Mouse (Mus musculus) heart, embryonic 12.5 days (tissue): ENCODE measurements around the gene Pgm1. TPM values are rescaled to one million over a fixed set of nuclear protein-coding genes. Genes with fewer than 3 reads are reported as not detected.
A peak's percentile ranks its signal among the peaks of the same experiment; 100 is the strongest.

Source experiments
- ATAC-seq: fragments of 200-750 bp; cut with Nextera tagmentation; 2 replicates; pipeline ENCODE4 v1.8.0; 2017; ENCODE audit warnings: moderate TSS enrichment, moderate library complexity; ENCODE audit not compliant: insufficient number of reproducible peaks, low FRiP score
- H3K27ac ChIP-seq: fragments of 300-500 bp; sonication (generic); 2 replicates; pipeline ENCODE4 v1.5.1; 2016; ENCODE audit warnings: mild to moderate bottlenecking, moderate library complexity; ENCODE audit not compliant: poor library complexity, severe bottlenecking
- H3K27me3 ChIP-seq: fragments of 300-500 bp; sonication (generic); replicated peaks from 2 replicates; pipeline ENCODE4 v1.6.1; 2016; ENCODE audit warnings: mild to moderate bottlenecking, moderate library complexity
- H3K36me3 ChIP-seq: fragments of 300-500 bp; sonication (generic); 2 replicates; pipeline ENCODE4 v1.6.1; 2016; ENCODE audit warnings: mild to moderate bottlenecking, moderate library complexity
- H3K4me1 ChIP-seq: fragments of 300-500 bp; sonication (generic); replicated peaks from 2 replicates; pipeline ENCODE4 v1.6.1; 2016; ENCODE audit warnings: mild to moderate bottlenecking
- H3K4me2 ChIP-seq: fragments of 300-500 bp; sonication (generic); 2 replicates; pipeline ENCODE4 v1.6.1; 2016; ENCODE audit warnings: mild to moderate bottlenecking, moderate library complexity
- H3K4me3 ChIP-seq: fragments of 300-500 bp; sonication (generic); 2 replicates; pipeline ENCODE4 v1.5.1; 2016; ENCODE audit warnings: mild to moderate bottlenecking
- H3K9ac ChIP-seq: fragments of 300-500 bp; sonication (generic); 2 replicates; pipeline ENCODE4 v1.6.1; 2016; ENCODE audit warnings: mild to moderate bottlenecking, moderate library complexity
- H3K9me3 ChIP-seq: fragments of 300-500 bp; sonication (generic); replicated peaks from 2 replicates; pipeline ENCODE4 v1.6.1; 2016; ENCODE audit warnings: mild to moderate bottlenecking, moderate library complexity
- WGBS: fragments of 180-500 bp; shearing (Covaris S2); methylation state at CpG from one replicate; pipeline ENCODE4 v1.1.7; 2016; 5-methylcytosine and 5-hydroxymethylcytosine counted together
- polyA plus RNA-seq: library from polyadenylated mRNA; unstranded; fragments of >200 nt; fragmentation: Nextera tagmentation; extraction: Ambion mirVana; gene quantifications from 2 replicates; pipeline ENCODE4 v1.2.1, GENCODE M21; 2016

Gene Pgm1
- polyA plus RNA-seq, 1 experiment from 2014 or later, result 247 TPM

DNA sequence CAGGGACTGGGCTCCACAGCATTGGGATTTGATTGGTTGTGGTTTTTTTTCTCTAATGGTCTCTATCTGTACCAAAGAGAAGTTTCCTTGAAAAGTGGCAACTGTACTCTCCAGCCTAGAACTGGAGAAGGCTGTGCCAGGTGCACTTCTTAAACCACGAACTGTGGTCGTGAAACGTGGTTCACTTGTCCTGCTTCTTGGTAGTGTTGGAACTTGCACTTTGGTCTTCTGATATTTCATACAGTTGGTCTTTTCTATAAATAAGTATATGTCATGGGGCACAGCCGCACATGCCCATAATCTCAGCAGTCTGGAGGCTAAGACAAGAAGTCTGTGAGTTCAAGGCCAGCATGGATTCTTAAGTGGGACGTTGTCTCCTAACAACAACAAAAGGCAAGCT, 7.1 kb downstream of the Pgm1 start:
- no peak overlapping the region for H3K4me3 ChIP-seq
- peaks cover 27% of the 10 kb centered on the region for H3K36me3 ChIP-seq
- 91% methylated on average over 5 of the region's 5 CpGs for WGBS
- no peaks in the 10 kb centered on the region for H3K27me3 ChIP-seq
- no peak overlapping the region for H3K27ac ChIP-seq
- ATAC-seq, result no peak
- no peak overlapping the region for H3K9ac ChIP-seq
- H3K4me1 ChIP-seq, result peaks cover 48% of the 10 kb centered on the region
- H3K4me2 ChIP-seq, result no peak overlapping the region
- no peaks in the 10 kb centered on the region for H3K9me3 ChIP-seq

DNA sequence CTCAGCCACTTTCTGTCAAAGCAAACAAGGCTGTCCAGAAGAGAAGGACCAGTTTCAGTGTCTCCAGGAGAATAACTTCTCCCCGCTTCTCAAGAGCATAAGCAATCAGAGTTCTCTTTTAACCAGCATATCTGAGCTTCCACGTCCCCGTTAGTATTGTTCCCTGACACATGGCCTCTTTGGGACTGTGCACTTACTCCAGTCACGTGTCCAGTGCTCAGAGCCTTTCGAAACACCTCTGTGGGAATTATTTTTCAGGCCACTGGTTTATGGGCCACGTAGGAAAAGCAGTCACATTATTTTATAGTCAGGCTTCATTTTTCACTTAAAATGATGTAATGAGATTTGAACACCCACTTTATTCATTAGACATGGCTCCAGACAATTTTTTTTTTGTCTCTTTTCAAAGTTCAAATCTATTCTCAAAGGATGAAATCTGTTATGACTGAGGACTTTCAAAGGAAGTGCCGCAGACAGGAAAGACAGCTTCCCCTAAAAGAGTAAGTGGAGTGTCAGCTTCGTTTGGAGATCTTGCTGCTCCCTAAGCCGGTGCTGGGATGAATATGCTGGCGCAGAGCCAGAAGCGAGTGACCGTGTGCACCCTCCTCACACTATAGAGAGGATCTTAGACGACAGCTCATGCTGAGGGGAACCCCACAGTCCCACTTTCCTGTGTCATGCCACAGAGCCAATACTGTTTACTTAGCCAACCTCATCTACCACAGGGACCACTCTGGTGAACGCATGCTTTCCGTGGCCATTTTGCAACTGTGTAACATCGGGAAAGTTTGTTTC, 10.7 kb downstream of the Pgm1 start:
- H3K4me1 ChIP-seq, result peaks cover 50% of the 10 kb centered on the region
- H3K9me3 ChIP-seq, result no peaks in the 10 kb centered on the region
- 0 out of 2 replicates have a peak overlapping the region, but pooled peaks have one; percentile 18 for H3K27ac ChIP-seq
- H3K4me3 ChIP-seq, result no peak overlapping the region
- ATAC-seq, result no peak
- peaks cover 18% of the 10 kb centered on the region for H3K36me3 ChIP-seq
- no peak overlapping the region for H3K4me2 ChIP-seq
- 52% methylated on average over 16 of the region's 16 CpGs for WGBS
- H3K27me3 ChIP-seq, result no peaks in the 10 kb centered on the region
- 0 out of 2 replicates have a peak overlapping the region, but pooled peaks have one; percentile 3 for H3K9ac ChIP-seq

DNA sequence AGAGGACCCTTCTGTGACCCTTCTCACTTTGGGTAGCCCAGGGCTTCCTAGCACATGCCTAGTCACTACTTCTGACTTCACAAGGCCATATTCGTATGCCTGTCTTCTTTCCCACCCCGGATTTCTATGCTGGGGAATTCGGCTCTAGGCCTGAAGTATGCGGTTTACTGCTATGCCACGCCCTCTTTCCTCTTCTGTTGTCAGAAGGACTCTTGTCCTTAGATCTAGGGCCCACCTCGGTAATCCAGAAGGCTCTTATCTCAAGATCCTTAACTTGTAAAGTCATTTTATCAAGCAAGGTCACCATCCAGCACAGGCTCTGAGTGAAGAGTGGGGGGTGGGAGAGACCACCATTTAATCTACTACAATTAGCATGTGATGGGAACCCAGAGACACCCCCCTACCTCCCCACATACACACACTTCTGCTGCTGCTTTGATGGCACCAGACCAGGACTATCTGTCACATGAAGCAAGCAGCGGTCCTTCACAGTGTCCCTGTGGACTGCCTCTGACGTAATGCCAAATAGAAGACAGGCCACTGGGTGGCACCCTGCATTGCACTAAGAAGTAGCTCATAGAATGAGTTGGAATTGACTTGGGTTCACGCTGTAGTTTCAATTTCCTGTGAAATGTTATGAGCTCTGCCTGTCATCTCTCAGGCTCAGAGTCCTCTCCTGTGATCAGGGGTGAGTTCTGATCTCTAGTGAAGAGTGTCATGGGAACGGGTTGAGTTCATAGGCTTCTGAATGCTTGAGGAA, 12.6 kb downstream of the Pgm1 start:
- Histone ChIP-seq H3K4me3 (no peak overlapping the region), H3K36me3 (peaks cover 13% of the 10 kb centered on the region), H3K9me3 (no peaks in the 10 kb centered on the region), H3K4me2 (no peak overlapping the region), H3K9ac (no peak overlapping the region), H3K4me1 (peaks cover 50% of the 10 kb centered on the region), H3K27ac (no peak overlapping the region), H3K27me3 (no peaks in the 10 kb centered on the region)
- WGBS, result 54% methylated on average over 10 of the region's 10 CpGs
- ATAC-seq, result no peak

DNA sequence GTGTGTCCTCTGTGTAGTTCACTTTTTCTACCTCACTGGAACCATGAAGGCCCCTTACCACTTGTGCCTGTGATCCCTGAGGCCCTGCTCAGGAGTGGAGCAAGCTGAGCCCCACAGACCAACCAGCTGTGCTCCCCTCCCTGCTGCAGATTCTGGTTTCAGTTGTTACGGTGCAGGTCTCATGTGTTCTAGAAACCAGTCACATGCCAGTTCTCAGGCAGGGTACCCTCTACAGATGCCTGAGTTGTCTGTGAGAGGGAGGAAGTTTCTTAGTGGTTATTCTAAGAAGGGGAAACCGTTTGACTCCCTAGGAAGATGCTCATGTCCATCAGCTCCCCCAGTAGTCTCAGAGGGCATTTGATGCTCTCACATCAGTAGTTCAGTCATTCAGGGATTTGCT, 15.4 kb downstream of the Pgm1 start:
- Histone ChIP-seq H3K36me3 (peaks cover 6% of the 10 kb centered on the region), H3K4me1 (peaks cover 37% of the 10 kb centered on the region), H3K4me2 (no peak overlapping the region), H3K9me3 (no peaks in the 10 kb centered on the region), H3K9ac (no peak overlapping the region), H3K27ac (no peak overlapping the region), H3K4me3 (no peak overlapping the region), H3K27me3 (no peaks in the 10 kb centered on the region)
- 73% methylated on average over 2 of the region's 2 CpGs for WGBS
- ATAC-seq, result no peak

DNA sequence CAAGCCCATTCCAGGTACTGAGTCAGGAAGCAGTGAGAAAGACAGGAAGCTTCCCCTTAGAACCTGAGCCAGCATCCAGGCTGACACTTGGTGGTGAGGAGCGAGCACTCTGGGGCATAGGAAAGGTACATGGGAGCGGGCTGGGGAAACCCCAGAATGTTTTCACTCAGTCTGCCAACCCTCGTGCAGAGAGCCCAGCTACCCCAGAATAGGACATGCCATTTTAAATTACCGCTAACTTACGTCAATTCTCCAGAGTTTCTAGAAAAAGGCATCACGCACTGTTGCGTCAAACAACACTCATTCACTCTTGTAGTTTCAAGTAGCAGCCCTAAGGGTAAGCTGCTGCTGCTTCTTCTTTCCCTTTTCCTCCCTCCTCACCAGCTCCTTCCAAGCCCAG, 15.8 kb downstream of the Pgm1 start:
- H3K27me3 ChIP-seq, result no peaks in the 10 kb centered on the region
- H3K9ac ChIP-seq, result no peak overlapping the region
- H3K27ac ChIP-seq, result no peak overlapping the region
- H3K9me3 ChIP-seq, result no peaks in the 10 kb centered on the region
- peaks cover 34% of the 10 kb centered on the region for H3K4me1 ChIP-seq
- WGBS, result 84% methylated on average over 7 of the region's 7 CpGs
- H3K4me3 ChIP-seq, result no peak overlapping the region
- H3K36me3 ChIP-seq, result peaks cover 6% of the 10 kb centered on the region
- ATAC-seq, result no peak
- no peak overlapping the region for H3K4me2 ChIP-seq

DNA sequence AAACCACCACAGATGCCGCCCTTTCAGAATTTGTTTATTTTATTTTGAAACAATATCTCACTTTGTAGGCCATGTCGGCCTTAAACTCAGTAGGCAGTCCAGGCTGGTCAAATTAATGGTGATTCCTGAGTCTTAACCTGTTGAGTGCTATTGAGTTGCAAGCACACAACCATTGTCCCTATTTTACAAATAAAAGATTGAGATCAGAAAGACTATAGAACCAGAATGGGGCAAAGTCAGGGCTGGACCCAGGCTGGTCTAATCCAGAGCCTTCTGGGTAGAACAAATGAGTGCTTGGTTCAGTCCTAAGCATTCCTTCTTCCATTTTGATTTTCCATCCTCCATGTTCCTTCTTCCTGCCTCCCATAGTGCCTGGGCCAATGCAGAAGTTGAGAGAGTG, 17.3 kb downstream of the Pgm1 start:
- no peak overlapping the region for H3K9ac ChIP-seq
- no peak for ATAC-seq
- H3K9me3 ChIP-seq, result no peaks in the 10 kb centered on the region
- H3K27me3 ChIP-seq, result no peaks in the 10 kb centered on the region
- H3K27ac ChIP-seq, result no peak overlapping the region
- 85% methylated on average over 2 of the region's 2 CpGs for WGBS
- H3K36me3 ChIP-seq, result peaks cover 8% of the 10 kb centered on the region
- no peak overlapping the region for H3K4me3 ChIP-seq
- H3K4me2 ChIP-seq, result no peak overlapping the region
- H3K4me1 ChIP-seq, result peaks cover 19% of the 10 kb centered on the region

DNA sequence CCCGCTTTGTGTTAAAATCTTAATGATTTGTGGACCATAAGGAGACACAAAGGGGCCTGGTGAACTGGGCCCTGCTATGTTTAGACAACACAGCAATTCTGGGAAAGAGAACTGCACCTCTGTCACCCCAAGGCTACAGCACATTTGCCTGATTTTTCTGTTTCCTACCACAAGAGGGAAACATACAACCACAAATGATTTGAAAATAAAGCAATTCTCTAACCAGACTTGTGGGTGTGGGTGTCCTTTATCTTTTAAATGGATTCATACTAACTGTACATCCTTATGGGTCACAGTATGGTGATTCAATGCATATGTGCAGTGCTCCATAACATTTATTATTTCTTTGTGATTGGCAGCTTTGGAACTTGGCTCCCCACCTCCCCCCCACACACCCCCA, 18.0 kb downstream of the Pgm1 start:
- no peaks in the 10 kb centered on the region for H3K27me3 ChIP-seq
- no peak overlapping the region for H3K27ac ChIP-seq
- no peak overlapping the region for H3K4me3 ChIP-seq
- peaks cover 12% of the 10 kb centered on the region for H3K36me3 ChIP-seq
- H3K4me2 ChIP-seq, result no peak overlapping the region
- no peak overlapping the region for H3K9ac ChIP-seq
- WGBS, result 69% methylated on average over 1 of the region's 1 CpGs
- no peak for ATAC-seq
- no peaks in the 10 kb centered on the region for H3K9me3 ChIP-seq
- H3K4me1 ChIP-seq, result peaks cover 13% of the 10 kb centered on the region

DNA sequence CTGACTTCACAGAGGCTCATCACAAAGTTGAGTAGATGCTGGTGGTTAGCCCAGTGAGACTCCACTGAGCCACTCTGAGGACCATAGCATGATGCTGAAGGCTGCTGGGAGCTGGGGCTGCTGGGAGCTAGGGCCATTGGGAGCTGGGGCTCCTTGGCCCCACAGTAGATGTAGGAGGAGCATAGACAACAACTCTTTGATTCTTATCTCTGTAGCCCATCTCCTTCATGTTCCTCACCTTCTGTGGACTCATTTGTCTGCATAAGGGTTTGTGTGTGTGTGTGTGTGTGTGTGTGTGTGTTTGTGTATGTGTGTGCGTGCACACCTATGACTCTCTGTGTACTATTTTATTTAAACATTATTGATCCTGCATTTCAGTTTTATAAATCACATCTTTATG, 18.7 kb downstream of the Pgm1 start:
- WGBS, result 79% methylated on average over 1 of the region's 1 CpGs
- no peak for ATAC-seq
- H3K27ac ChIP-seq, result no peak overlapping the region
- no peaks in the 10 kb centered on the region for H3K27me3 ChIP-seq
- no peak overlapping the region for H3K4me3 ChIP-seq
- H3K9me3 ChIP-seq, result no peaks in the 10 kb centered on the region
- no peak overlapping the region for H3K9ac ChIP-seq
- H3K36me3 ChIP-seq, result peaks cover 12% of the 10 kb centered on the region
- H3K4me1 ChIP-seq, result 0 out of 2 replicates have a peak, but pooled peaks cover 8% of the 10 kb centered on the region
- H3K4me2 ChIP-seq, result no peak overlapping the region

DNA sequence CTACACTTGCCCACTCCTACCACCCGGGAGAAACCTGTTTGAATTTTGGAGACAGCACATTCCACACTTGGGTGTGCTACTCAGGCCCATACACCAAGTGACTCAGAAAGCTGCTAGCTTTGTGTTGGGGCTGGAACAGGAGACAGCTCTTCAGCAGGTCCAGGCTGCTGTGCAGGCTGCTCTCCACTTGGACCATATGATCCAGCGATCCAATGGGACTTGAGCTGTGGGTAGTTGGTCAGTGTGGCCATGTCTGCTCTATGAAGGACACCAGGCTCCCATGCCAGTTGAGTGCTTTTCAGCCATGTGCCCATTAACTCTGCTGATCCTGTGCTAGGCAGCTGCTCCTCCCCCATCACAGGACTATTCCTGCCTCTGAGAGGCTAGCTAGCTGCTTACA, 24.7 kb downstream of the Pgm1 start:
- WGBS, result 89% methylated on average over 2 of the region's 2 CpGs
- Histone ChIP-seq H3K36me3 (peaks cover 6% of the 10 kb centered on the region; the same call in 1 of the 2 replicates), H3K4me3 (no peak overlapping the region), H3K27me3 (no peaks in the 10 kb centered on the region), H3K27ac (no peak overlapping the region), H3K9me3 (no peaks in the 10 kb centered on the region), H3K9ac (no peak overlapping the region), H3K4me1 (peaks cover 22% of the 10 kb centered on the region), H3K4me2 (no peak overlapping the region)
- no peak for ATAC-seq

DNA sequence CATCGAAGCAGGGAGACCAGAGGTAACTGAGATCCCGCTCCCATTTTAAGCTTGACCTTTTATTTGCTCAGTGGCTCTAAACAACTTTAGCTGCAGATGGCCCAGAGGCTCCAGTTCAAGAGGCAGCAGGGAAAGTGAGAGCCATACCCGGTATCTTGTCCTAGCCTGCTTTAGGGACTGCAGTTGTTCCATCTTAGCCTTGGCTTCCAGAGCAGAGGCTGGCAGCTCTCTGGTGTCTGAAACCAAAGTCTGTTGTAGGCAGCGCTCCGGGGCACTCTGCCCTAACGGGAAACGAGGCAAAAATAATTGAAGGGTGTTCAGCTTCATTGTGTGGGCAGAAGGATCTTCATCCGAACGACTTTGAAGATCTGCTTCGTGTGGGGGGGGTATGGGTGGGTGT, 26.2 kb downstream of the Pgm1 start:
- ATAC-seq, result no peak
- Histone ChIP-seq H3K36me3 (peaks cover 6% of the 10 kb centered on the region; the same call in 1 of the 2 replicates), H3K4me3 (no peak overlapping the region), H3K27me3 (no peaks in the 10 kb centered on the region), H3K4me2 (no peak overlapping the region), H3K9me3 (no peaks in the 10 kb centered on the region), H3K4me1 (peaks cover 31% of the 10 kb centered on the region), H3K9ac (no peak overlapping the region), H3K27ac (no peak overlapping the region)
- WGBS, result 81% methylated on average over 10 of the region's 10 CpGs

DNA sequence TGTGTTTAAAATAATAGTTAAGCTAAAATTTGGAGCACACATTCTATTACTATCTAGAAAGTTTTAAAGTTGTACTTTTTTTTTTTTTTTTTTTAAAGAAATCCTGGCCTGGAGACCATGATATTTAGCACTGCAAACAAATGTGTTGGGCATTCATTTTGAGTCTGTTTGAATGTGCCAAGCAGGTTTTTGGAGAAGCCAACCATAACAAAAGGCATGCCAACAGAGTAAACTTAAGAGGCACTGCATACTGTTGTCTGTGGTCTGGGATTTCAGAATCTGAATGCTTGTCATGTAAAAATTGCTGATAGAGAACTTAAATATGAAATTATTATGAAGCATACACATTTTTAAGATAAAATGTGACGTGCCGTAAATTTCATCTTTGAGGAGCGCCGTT, 28.0 kb downstream of the Pgm1 start:
- no peak for ATAC-seq
- Histone ChIP-seq H3K4me3 (no peak overlapping the region), H3K36me3 (0 out of 2 replicates have a peak, but pooled peaks cover 4% of the 10 kb centered on the region), H3K4me2 (no peak overlapping the region), H3K27me3 (no peaks in the 10 kb centered on the region), H3K27ac (no peak overlapping the region), H3K9ac (no peak overlapping the region), H3K4me1 (peaks cover 31% of the 10 kb centered on the region), H3K9me3 (no peaks in the 10 kb centered on the region)
- whole genome bisulfite sequencing, result 88% methylated on average over 4 of the region's 4 CpGs
